In genomic region chr5:124618711-124619110, GRCm38 (mm10) we compare ENCODE assay signal across 25 mouse cellular contexts.
"Had no signal": no experiment of that assay in that cellular context is flagged by ENCODE, and none has a peak within 500 bp of the region (broad histone marks: within the 10 kb centered on the region; RNA-seq: fewer than 3 reads in every experiment).

No protein-coding gene starts in this region.

- H3K27ac ChIP-seq: heart, adult 2 months; heart, embryonic 13.5 days; heart, embryonic 15.5 days; hindbrain, embryonic 10.5 days; hindbrain, embryonic 12.5 days; hindbrain, embryonic 14.5 days; intestine, embryonic 15.5 days; layer of hippocampus, adult 2 months; left cerebral cortex, adult 2 months; limb, embryonic 13.5 days; limb, embryonic 15.5 days; liver, embryonic 13.5 days; liver, embryonic 15.5 days had no signal

- H3K4me3 ChIP-seq: heart, adult 2 months; heart, embryonic 13.5 days; heart, embryonic 15.5 days; hindbrain, embryonic 10.5 days; hindbrain, embryonic 12.5 days; intestine, embryonic 15.5 days; layer of hippocampus, adult 2 months; left cerebral cortex, adult 2 months; limb, embryonic 13.5 days; limb, embryonic 15.5 days; liver, embryonic 13.5 days; liver, embryonic 15.5 days had no signal

- DNase-seq: gastrocnemius, postnatal 10 days; gastrocnemius, postnatal 25 days; heart, adult 11 months; heart, adult 2 months; heart, postnatal 14 days; heart, postnatal 36 days; kidney, adult 18-20 months; kidney, adult 8-10 months; kidney, postnatal 10 days; kidney, postnatal 25 days; kidney, postnatal 4 days; left cerebral cortex, postnatal 4 days; liver, embryonic 13.5 days; liver, postnatal 0 days had no signal
